Mouse (Mus musculus) embryo, embryonic 10.5 days (tissue): ENCODE results near the gene Ssc4d.

Experiments used
- DNase-seq: peaks from one replicate; pipeline ENCODE4 v3.0.0-alpha.2; 2015; ENCODE audit warnings: low spot score

The Ssc4d gene

DNA sequence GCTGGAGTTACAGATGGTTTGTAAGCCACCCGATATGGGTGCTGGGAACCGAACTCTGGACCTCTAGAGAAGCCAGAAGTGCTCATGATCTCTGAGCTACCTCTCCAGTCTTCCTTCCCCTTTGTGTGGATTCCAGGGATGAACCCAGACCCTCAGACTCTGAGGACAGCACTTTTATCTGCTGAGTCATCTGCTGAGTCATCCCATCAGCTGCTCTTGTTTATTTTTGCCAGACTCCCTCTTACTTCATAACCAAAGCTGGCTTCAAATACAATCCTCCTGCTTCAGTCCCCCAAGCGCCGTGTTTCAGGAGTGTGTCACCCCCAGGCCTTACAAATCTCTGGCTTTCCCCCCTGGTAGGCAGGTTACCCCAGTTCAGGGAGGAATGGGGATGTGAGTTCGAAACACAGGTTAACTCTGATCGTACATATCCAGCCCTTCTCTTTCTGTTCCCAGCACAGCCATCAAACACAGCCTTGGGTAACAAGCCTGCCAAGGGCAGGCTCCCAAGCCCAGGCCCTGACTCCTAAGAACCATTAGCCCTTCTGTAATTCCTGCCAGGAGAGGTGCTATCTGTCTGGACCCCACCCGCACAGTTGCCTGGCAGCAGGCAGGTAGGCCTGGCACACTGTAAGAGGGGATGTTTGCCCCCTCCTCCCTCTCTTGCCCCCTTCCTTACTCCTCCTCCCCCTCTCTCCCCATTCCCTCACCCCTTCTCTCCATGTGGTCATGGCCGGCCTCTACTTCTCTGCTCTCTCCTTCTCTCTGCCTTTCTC is 1.8 kb upstream of the Ssc4d start:
- DNase-seq: no peak

DNA sequence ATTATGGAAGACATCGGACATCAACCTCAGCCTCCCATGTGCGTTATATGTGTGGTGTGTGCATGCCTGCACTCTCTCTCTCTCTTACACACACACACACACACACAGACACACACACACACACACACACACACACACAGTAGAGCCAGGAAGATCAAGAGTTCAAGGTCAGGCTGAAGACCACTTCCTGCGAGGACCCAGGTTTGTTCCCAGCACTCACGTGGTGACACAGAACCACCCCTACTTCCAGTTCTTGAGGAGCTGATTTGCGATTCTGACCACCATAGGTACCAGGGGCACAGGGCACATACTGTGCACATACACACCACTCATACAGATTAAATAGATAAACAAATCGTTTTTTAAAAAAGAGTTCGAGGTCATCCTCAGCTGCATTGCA is 2.5 kb downstream of the Ssc4d start:
- no peak for DNase-seq

DNA sequence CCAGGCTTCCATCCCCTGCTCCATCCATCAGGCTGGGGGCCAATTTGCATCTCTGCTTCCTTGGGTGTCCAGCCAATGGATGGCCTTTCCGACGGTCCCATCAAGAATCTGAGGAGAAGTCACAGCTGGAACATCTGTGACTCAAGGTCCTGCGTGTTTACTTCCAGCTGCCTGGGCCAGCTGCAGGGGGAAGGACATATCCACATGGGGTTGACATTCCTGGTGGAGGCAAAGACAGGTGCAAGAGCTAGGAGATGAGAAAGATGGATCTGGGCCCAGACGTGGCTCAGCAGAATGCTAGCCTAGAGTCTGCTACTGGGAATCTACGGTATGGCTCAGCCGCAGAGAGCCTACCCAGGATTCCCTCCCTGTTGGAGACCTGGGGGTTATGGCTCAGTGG is 4.1 kb downstream of the Ssc4d start:
- DNase-seq: no peak

- DNase-seq: peak; percentile 73
Observed at GRCm38 (mm10) chr5:135968781-135969180, 5.5 kb downstream of the Ssc4d start.

GRCm38 (mm10) chr5:135966866-135967265 is 7.5 kb downstream of the Ssc4d start:
- no peak for DNase-seq

GRCm38 (mm10) chr5:135965501-135965930 is 8.8 kb downstream of the Ssc4d start:
- DNase-seq: no peak

- peak; percentile 41 for DNase-seq
Observed at GRCm38 (mm10) chr5:135963280-135963627, 11.1 kb downstream of the Ssc4d start.

- peak; percentile 99 for DNase-seq
Observed at GRCm38 (mm10) chr5:135962492-135963279, 11.6 kb downstream of the Ssc4d start.

DNA sequence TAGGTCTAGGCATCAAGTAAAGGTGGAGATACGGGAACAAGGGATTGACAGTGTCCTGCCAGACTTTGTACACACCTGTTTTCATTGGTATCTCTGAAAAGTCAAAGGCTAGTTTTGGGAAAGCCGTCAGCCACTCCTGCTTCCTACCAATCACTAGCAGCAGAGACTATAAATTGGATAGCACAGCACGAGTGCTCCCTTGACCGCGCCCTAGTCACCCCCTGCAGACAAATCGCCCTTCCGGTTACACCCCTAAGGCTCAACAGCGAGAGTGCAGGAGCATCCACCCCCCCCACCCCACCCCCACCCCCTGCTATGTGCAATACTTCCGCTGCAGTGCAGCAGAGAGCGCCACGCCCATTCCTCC is 12.2 kb downstream of the Ssc4d start:
- no peak for DNase-seq

GRCm38 (mm10) chr5:135960909-135961635 is 13.3 kb downstream of the Ssc4d start:
- DNase-seq: no peak

GRCm38 (mm10) chr5:135959911-135960310 is 14.4 kb downstream of the Ssc4d start:
- DNase-seq: no peak

DNA sequence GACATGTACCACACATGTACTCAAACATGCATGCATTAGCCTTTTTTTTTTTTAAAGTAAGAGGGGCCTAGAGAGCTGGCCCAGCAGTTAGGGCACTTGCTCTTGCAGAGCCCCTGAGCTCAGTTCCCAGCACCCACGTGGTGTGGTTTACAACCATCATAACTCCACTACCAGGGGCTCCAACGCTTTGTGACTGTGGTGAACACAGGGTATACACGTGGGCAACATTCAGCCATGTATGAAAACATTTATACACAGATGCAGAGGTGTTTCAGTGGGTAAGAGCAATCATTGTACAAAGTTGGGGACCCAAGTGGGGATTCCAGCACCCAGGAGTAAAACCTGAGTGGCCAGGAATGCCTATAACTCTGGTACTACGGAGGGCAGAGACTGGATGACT is 16.0 kb downstream of the Ssc4d start:
- DNase-seq: no peak

DNA sequence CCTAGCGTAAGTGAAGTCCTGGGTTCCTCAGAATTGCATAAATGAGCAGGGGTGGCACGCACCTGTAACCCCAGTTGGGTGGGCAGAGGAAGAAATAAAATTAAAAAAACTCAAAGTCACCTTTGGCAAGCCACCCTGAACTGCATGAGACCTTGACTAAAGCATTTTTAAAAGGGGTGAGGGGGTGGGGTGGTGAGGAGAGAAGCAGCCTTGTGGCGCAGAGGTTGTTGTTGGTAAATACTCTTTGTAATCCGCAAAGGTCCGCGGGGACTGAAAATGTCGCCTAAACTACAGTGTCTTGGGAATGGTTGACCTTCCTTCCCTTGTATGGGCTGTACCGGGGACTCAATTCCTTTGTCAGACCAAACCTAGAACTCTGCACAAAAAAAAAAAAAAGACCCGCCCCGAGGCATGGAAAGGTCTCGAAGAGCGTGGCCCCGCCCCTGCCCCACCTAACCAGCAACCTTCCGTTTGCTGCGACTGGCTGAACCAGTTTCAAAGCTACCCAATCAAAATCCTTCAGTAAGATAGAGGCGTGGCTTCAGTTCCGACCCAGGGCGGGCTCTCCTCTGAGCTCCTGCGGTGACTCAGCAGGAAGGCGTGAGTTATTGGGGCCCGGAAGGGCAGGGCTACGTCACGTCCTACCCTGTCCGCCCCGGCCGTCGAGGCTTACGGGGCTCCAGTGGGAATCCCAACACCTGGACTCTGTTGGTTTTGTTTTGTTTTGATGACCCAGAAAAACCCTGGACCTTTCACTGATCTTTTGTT is 16.9 kb downstream of the Ssc4d start:
- peak; percentile 99 for DNase-seq

DNA sequence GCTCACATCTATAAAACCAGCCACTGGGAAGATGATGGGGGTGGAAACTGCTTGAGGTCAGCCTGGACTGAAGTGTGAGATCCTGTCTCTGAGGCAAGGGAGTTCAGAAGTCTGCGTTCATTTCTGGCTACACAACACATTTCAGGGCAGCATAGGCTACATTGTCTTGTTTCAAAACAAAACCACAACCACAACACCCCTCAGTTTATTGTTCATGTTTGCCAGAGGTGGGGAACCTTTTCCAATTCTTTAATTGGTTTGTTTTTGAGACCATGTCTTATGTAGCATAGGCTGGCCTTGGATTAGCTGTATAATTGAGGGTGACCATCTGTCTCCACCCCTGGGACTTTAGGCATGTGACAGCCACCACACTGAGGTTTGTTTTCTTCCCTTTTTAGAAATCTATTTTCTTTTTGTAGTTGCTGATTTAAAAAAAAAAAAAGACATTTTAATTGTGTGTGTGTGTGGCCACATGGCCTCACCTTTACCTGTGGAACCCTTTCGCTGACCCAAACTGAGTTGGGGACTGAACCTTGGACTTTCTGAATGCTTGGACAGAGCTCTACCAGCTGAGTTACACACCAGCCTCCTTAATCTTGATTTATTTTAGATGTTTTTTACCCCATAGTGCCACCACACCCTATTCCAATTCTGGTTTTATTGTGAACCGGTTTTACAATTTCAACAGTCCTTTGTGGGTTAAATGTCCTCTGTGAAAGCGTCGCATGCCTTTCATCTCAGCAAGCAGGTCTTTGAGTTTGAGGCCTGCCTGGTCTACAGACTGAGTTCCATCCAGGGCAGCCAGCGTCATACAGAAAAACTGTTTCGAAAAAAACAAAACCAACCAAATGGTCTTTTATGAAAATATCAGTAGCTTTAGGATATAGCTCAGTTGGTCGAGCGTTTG is 17.8 kb downstream of the Ssc4d start:
- peak; percentile 22 for DNase-seq

DNA sequence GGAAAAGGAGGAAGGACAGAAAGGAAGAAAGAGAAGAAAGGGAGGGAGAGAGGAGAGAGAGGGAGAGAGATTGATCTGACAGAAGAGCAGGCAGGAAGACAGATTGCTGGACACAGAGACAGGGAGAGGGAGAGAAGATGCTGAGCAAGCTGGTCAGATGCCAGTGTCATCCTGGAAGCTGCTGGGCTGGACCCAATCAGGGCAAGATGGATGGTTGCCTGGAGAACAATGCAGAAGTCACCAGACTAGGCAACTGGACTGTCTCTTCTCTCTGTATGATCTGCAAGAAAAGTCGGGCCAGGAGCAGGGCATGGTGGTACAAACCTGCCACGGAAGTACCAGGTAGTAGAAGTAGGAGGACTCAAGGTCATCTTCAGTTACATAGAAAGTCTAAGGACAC is 21.5 kb downstream of the Ssc4d start:
- no peak for DNase-seq

DNA sequence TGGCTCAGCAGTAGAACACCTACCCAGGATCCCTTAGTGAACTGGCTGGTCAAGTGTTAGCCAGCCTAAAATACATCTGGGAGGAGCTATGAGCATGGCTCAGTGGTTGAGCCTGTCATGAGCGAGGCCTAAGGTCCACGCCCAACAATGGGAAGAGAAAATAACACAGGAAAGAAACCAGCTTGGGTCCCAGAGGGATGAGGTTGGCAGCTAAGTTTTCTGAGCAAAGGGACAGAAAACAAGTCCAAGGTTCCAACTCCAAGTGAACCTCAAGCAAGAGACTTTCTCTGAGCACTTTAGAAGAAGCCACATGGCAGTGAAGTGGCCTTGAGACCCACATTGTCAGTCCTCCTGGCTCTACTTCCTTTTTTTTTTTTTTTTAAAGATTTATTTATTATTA is 22.7 kb downstream of the Ssc4d start:
- DNase-seq: no peak

DNA sequence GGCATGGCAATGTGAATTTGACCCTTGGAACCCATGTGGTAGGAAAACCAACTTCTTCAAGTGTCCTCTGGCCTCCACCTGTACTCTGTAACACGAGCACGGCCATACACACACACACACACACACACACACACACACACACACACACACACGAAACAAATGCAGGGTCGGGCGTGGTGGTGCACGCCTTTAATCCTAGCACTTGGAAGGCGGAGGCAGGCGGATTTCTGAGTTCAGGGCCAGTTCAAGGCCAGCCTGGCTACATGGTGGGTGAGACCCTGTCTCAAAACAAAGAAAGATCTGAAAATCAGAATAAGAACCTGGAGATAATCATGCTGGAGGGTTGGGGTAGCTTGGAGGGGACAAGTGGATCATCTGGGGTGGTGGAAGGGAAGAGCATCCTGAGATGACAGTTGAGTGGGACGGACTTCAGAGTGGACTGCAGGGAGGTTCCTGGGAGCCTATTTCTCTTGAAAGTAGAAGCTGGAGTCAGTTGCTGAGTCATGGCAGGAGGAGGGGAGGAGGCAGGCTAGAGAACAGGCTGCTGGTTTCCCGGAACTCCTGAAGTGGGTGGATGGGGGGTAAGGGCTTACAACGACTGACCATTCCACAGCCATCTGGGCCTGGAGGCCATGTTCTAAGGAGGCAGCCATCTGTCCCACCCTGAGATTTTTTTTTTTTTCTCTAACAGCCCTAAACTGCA is 23.5 kb downstream of the Ssc4d start:
- no peak for DNase-seq

DNA sequence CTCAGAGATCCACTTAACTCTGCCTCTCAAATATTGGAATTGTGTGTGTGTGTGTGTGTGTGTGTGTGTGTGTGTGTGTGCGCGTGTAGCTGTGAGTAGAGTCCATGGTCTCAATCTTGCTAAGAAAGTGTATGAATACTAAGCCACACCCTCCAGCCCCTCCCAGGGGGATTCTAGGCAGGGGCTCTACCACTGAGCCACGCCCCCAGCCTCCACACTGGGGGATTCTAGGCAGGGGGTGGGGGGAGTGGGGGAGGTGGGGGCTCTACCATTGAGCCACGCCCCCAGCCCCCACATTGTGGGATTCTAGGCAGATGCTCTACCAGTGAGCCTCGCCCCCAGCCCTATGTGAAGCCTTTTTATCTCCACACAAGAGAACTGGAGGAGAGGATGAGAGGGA is 27.7 kb downstream of the Ssc4d start:
- no peak for DNase-seq

GRCm38 (mm10) chr5:135945916-135946408 is 28.4 kb downstream of the Ssc4d start:
- DNase-seq: no peak

- DNase-seq: no peak
Observed at GRCm38 (mm10) chr5:135942710-135943109, 31.6 kb downstream of the Ssc4d start.
